Mouse (Mus musculus): ENCODE data around the gene Gm12794.
"Not testable (repeated sequence)": the region's sequence is repeated elsewhere in the genome, so short reads cannot be mapped to it uniquely, and the experiment has no call there.

DNA sequence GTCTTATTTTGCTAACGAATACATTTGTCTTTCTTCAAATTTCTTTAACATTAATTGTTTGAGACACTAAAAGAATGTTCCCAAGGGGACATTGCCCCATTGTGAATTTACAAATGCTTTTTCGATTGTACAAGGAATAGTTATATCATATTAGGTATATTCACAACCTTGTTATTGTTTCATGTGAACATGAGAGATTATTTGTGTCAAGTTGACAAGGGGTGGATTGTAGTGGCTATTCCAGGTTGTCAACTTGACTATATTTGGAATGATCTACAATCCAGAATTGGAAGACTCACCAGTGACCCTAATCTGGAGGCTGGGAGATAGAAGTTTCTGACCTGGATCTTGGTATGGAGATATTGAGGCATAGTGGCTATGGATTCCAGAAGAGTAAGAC, 46.1 kb downstream of the Gm12794 start, which contains the start of gene Gm12789:
- TF ChIP-seq POLR2A (IDR thresholded peaks at IDR 0.05; ENCODE audit: low read depth, low read length); CTCF (IDR thresholded peaks at IDR 0.05; ENCODE audit: extremely low read depth, insufficient read depth, insufficient read length, insufficient replicate concordance): not testable (repeated sequence)
